Mouse (Mus musculus): ENCODE data around the gene Fktn.
"Not testable (repeated sequence)": the region's sequence is repeated elsewhere in the genome, so short reads cannot be mapped to it uniquely, and the experiment has no call there.

Fktn gene

GRCm38 (mm10) chr4:53770958-53771735 is 57.3 kb downstream of the Fktn start:
- DNase-seq (ENCODE audit: low read depth, low spot score) = no peak

- DNase-seq (ENCODE audit: low read depth, low spot score) = no peak
These were observed 58.2 kb downstream of the Fktn start for GRCm38 (mm10) chr4:53772004-53772403.

- no peak for DNase-seq (ENCODE audit: low read depth, low spot score)
These were observed 60.1 kb downstream of the Fktn start for GRCm38 (mm10) chr4:53773911-53774310.

GRCm38 (mm10) chr4:53781396-53781795 is 67.6 kb downstream of the Fktn start:
- no peak for DNase-seq (ENCODE audit: low read depth, low spot score)

- no peak for DNase-seq (ENCODE audit: low read depth, low spot score)
These were observed 68.6 kb downstream of the Fktn start for GRCm38 (mm10) chr4:53782216-53783070.

GRCm38 (mm10) chr4:53785746-53786398 is 72.1 kb downstream of the Fktn start:
- DNase-seq (ENCODE audit: low read depth, low spot score) = no peak

- no peak for DNase-seq (ENCODE audit: low read depth, low spot score)
These were observed 73.1 kb downstream of the Fktn start for GRCm38 (mm10) chr4:53786851-53787250.

GRCm38 (mm10) chr4:53789346-53789745 is 75.5 kb downstream of the Fktn start:
- DNase-seq (ENCODE audit: low read depth, low spot score) = no peak

- peak; percentile 27 for DNase-seq (ENCODE audit: low read depth, low spot score)
These were observed 80.6 kb downstream of the Fktn start for GRCm38 (mm10) chr4:53794257-53794966.

GRCm38 (mm10) chr4:53795086-53795485 is 81.3 kb downstream of the Fktn start:
- DNase-seq (ENCODE audit: low read depth, low spot score) = peak; percentile 80

GRCm38 (mm10) chr4:53795706-53796105 is 81.9 kb downstream of the Fktn start:
- peak; percentile 66 for DNase-seq (ENCODE audit: low read depth, low spot score)

GRCm38 (mm10) chr4:53796865-53797772 is 83.3 kb downstream of the Fktn start:
- peak; percentile 53 for DNase-seq (ENCODE audit: low read depth, low spot score)

GRCm38 (mm10) chr4:53798896-53799676 is 85.3 kb downstream of the Fktn start:
- DNase-seq (ENCODE audit: low read depth, low spot score) = peak; percentile 17

GRCm38 (mm10) chr4:53799753-53800152 is 86.0 kb downstream of the Fktn start:
- peak; percentile 30 for DNase-seq (ENCODE audit: low read depth, low spot score)

- not testable (repeated sequence) for DNase-seq (ENCODE audit: low read depth, low spot score)
These were observed 89.9 kb downstream of the Fktn start for GRCm38 (mm10) chr4:53803674-53804073.

- DNase-seq (ENCODE audit: low read depth, low spot score) = not testable (repeated sequence)
These were observed 92.6 kb downstream of the Fktn start for GRCm38 (mm10) chr4:53806428-53806827.

GRCm38 (mm10) chr4:53818320-53818719 is 104.5 kb downstream of the Fktn start:
- no peak for DNase-seq (ENCODE audit: low read depth, low spot score)

- DNase-seq (ENCODE audit: low read depth, low spot score) = no peak
These were observed 109.9 kb downstream of the Fktn start for GRCm38 (mm10) chr4:53823697-53824096.

- DNase-seq (ENCODE audit: low read depth, low spot score) = no peak
These were observed 111.0 kb downstream of the Fktn start for GRCm38 (mm10) chr4:53824831-53825230.
